Mouse (Mus musculus) MEL (cell line): ENCODE data around the gene Afap1l2.

ENCODE experiments used
- CTCF ChIP-seq, 3 experiments: IDR thresholded peaks in 2 of 3; conservative IDR thresholded peaks in 1 of 3; 2 replicates each; pipeline ENCODE4 v1.5.1; 2011 to 2012; ENCODE audit warnings: low read length in 3 of 3, low read depth in 2 of 3, mild to moderate bottlenecking in 2 of 3, improper control_type of control experiment in 1 of 3, inconsistent platforms in 1 of 3, mixed read lengths in 1 of 3, moderate library complexity in 1 of 3; ENCODE audit not compliant: control insufficient read depth in 1 of 3, insufficient read depth in 1 of 3, poor library complexity in 1 of 3, severe bottlenecking in 1 of 3
- GATA1 ChIP-seq: IDR thresholded peaks from 2 replicates; pipeline ENCODE4 v1.6.1; 2011; ENCODE audit warnings: low read depth, low read length, improper control_type of control experiment
- SIN3A ChIP-seq: IDR thresholded peaks from 2 replicates; pipeline ENCODE4 v1.6.1; 2012; ENCODE audit warnings: low read length, improper control_type of control experiment, inconsistent platforms
- TAL1 ChIP-seq: IDR thresholded peaks from 2 replicates; pipeline ENCODE4 v1.6.1; 2012; ENCODE audit warnings: mild to moderate bottlenecking, inconsistent platforms, low read length, moderate library complexity, mixed read lengths
- TBP ChIP-seq: IDR thresholded peaks from 2 replicates; pipeline ENCODE4 v1.8.0; 2011; ENCODE audit warnings: low read depth, low read length, improper control_type of control experiment

DNA sequence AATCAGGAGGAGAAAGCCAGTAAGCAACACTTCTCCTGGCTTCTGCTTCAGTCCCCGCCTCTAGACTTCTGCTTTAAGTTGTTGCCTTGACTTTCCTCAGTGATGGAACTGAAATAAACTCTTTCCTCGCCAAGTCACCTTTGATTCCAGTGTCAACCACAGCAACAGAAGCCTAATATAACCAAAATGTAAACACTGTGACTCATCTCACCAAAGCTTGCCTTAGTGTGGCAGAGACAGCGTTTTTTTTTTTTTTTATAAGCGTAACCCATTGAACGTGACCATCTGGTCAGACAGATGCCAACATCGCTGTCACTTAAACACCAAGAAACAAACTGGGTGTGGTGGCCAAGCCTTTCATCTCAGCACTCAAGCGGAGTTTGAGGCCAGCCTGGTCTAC lies 65.8 kb downstream of the Afap1l2 start:
- TF ChIP-seq TAL1 (no peak), CTCF (IDR thresholded peaks at IDR 0.05 in 2 of 3, conservative IDR thresholded peaks at IDR 0.05 in 1 of 3; ENCODE audit: control insufficient read depth in 1 of 3, insufficient read depth in 1 of 3, low read depth in 2 of 3, low read length in 3 of 3, poor library complexity in 1 of 3, severe bottlenecking in 1 of 3) (no peak), SIN3A (no peak), TBP (no peak), GATA1 (no peak)
